Mouse (Mus musculus): ENCODE results near the gene Atxn2l.

The Atxn2l gene

DNA sequence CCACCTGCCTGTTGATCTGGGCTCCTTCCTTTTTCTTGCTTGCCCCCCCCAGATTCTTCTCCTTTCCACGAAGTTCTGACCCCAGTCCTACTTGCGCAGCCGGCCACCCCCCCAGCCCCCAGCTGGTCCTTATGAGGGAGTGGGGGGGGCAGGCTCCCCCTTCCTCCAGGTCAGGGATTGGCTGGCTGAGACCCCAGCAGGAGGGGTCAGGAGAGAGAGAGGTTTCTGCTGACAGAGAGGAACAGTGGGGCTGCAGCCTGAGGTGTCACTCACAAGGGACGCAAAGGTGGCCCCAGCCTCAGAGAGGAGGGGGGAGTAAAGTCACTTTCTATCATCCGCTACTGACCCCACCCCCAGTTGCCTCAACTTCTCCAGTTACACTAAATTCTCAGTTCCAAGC lies 40.2 kb downstream of the Atxn2l start, which contains the start of gene Atp2a1:
Gene Atp2a1 (minus strand): TSS at position 105 of the 400 bp plus-strand sequence.
- no peak for DNase-seq (ENCODE audit: low read depth)

DNA sequence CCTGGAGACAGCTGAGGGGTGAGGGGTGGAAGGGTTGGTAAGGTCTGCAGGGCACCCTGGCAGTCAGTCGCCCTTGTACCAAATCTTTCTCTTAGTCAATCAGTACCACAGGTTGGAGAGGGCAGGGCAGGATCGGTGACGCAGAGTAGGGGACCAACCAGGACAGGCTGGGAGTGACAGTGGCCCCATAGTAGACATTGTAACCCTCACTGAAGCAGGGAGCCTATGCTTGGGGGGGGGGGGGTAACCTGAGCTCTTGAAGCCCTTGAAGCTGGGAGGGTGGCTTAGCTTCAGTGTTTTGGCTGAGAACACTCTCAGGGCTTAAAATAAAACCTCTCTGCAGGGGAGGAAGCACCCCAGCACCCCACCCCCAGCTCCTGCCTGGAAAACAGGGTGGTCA lies 41.6 kb downstream of the Atxn2l start:
- no peak for DNase-seq (ENCODE audit: low read depth)

DNA sequence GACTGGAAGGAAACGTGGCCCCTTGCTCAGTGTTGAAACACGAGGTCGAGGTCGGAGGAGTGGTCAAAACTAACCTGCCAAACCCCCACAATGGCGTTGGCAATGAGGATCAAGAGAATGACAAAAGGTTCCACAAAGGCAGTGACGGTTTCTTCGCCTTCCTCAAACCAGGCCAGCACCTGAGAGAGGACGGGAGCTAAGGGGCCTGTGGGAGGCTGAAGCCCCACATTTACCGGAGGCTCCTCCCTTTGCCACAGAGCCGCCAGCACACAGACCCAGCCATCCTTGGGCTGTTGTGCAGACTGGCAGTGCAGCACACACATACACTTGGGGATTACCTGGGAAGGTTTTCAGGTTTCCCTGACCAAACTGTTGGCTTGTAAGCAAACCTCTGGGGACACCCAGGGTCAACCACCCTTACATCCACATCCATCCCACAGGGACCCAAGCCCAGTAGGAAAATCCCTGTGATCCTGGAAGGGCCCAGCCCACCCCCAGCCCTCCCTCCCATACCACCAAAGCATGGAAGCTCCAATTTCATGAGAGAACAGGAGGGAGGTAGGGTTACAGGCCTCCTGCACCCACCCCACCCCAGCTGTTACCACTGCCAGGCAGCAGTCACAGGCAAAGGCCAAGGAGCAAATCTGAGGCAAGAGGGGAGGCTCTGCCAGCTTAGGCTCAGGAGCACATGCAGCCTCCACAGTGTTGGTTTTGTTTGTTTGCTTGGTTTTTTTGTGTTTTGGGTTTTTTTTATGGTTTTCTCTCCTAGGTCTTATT lies 42.4 kb downstream of the Atxn2l start:
- no peak for DNase-seq (ENCODE audit: low read depth)

DNA sequence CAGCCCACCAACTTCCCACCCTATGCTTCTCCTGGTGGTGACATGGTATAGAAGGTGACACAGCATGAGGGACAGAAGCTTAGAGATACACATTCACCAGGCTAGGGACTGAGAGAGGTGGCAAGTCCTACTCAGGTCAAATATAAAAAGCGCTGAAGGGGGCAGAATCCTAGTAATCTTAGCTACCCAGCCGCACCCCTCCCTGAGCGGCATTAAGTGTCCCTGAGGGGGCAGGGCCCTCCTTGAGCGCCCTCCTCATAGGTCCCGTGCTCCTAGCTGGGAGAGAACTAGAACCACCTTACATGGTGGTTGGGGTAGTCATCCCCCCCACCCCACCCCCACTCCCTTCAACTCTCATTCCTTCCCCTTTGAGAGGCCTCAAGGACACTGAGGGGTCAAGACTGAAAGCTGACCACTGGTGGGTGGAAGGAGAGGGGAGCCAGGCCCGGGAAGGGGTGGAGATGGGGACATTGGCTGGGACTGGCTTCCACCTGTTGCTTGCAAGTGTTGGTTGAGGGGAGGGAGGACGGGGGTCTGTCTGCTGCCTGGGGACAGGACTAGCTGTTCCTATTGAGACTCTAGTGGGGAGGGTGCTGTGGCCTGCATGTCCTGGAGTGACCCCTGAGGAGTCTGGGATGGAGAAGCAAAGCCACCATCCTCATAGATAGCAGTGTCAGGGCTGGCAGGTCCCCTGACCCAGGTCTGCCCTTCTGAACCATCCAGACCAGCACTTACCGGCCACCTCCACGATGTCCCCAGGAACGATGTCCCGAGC lies 44.2 kb downstream of the Atxn2l start:
- DNase-seq (ENCODE audit: low read depth), result no peak

DNA sequence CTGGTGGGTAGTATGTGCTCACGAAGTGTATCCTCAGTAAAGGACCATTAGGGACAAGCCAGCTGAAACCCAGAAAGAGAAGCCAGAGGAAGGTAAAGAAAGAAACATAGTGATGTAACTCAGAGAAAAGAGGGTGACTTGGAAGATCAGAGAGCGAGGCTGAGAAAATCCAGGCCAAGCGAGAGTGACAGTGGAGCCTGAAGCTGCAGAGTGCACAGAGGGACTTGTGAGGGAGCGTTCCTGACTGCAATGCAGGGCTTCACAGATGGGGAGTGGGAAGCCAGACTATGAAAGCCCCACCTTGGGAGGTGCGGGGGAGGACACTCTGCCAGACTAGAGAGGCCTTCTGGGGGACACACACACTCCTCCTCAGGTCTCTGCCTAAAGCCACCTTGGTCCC lies 45.0 kb downstream of the Atxn2l start:
- DNase-seq (ENCODE audit: low read depth), result no peak

DNA sequence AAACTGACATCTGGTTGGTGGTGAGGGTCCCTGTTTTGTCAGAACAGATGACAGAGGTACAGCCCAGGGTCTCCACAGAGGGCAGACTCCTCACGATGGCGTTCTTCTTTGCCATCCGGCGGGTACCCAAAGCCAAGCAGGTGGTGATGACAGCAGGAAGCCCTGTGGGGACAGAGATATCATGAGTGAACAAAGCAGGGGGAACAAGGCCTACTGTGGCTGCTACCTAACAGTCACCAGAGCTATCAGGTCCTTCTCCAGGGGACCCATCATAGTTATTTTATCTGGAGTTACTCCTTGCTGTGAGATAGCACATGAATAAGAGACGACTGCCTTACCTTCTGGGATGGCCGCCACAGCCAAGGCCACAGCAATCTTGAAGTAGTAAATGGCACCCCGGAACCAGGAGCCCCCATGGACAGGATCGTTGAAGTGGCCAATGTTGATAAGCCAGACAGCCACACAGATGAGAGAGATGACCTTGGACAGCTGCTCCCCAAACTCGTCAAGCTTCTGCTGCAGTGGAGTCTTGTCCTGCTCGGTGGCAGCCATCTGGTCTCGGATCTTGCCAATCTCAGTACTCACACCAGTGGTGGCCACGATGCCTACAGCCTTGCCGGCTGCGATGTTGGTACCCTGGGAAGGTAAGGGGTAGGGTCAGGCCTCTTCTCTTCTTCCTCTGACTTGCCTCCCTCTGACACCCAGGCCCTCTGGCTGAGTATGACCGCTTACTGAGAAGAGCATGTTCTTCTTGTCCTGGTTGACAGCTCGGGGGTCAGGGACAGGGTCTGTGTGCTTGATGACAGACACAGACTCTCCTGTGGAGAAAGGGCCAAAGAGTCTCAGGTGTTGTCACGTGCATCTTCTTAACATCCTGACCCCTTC lies 46.6 kb downstream of the Atxn2l start:
- no peak for DNase-seq (ENCODE audit: low read depth)

DNA sequence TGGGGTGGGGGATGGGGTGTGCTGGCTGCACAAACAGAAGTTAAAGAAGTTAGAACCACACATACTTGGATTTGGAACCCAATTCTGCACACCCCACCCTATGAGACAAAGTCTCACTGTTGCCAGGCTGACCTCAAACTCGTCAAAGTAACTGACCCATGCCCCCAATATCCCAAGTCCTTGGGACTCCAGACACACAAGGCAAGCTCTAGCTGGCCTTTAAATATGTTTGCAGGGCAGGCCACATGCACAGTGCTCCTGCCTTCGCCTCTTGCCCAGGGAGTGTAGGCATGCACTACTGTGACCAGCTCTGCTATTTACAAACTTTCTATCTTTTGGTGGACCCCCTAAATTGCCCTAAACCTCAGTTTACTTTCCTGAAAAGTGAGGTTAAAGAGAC lies 48.0 kb downstream of the Atxn2l start:
- DNase-seq (ENCODE audit: low read depth), result no peak

DNA sequence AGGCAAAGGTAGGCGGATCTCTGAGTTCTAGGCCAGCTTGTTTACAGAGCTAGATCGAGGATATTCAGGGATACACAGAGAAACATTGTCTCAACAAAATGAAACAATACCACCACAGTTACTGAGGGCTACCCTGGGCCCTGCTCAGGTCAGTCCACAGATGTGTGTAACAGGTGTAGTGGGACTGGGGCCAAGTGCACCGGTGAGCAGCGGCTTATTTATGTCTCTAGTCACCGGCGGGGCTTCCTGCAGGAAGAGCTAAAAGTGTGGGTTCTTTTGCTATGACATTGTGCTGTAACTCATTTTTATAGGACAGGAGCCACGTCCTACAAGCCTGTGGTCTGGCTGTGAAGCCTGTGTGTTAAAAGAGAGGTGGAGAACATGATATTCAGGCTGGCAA lies 49.4 kb downstream of the Atxn2l start:
- no peak for DNase-seq (ENCODE audit: low read depth)

DNA sequence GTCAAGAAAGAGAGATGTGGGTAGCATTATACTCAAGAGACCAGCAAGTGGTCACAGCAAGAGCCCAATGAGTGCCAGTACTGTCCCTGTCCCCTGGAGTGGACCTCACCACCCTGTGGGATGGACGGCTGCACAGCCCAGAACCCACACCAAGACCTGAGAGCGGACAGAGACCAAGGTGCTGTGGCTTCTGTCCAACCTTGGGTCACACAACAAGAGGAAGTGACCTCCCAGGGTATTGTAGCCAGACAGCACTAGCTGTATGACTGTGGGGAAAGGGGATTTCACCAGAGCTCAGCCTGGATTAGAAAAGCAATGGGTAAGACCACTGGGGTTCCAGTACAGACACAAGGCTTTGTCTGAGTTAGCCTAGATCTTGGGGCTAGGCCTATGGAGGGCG lies 51.0 kb downstream of the Atxn2l start:
- DNase-seq (ENCODE audit: low read depth), result no peak

DNA sequence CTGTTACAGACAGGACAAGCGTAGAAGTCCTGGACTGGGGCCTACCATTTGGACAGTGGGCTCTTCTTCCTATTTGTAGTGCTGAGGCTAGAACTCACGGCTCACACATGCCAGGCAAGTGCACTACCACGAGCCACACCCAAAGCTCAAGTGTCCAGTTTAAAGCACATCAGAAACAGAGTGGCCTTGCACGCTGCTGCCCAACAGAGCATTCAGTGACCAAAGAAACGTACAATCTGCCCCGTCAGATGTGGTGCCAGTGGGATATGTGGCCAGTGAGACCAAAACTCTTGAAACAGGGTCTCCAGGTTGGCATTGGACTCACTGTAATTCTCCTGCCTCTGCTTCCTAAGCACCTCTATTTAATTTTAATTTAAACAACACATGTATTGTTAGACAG lies 52.6 kb downstream of the Atxn2l start:
- no peak for DNase-seq (ENCODE audit: low read depth)

DNA sequence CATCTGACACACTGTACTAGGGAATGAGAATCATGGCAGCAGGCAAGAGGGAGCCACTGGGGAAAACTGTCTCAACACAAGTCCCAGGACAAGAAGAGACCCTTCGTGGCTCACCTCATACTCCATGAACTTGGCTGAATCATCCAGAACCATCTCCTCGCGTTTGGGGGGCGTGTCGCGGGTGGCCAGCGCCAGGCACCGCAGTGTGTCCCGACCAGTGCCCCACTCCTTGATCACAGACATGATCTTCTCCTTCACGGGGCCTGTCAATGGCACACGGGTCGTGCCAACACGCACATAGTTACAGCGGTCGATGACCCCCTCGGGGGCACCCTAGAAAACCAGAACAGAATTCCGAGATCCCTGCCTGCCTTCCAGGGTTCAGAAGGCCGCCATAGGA lies 53.2 kb downstream of the Atxn2l start:
- DNase-seq (ENCODE audit: low read depth), result no peak

DNA sequence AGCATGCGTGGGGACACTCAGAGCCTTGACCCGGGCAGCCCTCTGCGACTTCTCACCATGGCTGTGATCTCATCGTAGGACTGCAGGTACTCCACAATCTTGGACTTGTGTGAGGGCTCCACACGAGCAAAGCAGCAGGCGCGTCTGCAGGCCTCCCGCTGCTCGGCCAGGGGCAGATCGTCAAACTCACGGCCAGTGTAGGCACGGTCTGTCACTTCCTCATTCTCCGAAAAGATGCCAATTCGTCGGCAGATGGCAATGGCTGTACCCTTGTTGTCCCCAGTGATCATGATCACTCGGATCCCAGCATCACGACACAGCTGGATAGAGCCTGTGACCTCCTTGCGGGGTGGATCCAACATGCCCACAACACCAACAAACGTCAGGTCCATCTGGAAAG lies 54.8 kb downstream of the Atxn2l start:
- DNase-seq (ENCODE audit: low read depth), result no peak

DNA sequence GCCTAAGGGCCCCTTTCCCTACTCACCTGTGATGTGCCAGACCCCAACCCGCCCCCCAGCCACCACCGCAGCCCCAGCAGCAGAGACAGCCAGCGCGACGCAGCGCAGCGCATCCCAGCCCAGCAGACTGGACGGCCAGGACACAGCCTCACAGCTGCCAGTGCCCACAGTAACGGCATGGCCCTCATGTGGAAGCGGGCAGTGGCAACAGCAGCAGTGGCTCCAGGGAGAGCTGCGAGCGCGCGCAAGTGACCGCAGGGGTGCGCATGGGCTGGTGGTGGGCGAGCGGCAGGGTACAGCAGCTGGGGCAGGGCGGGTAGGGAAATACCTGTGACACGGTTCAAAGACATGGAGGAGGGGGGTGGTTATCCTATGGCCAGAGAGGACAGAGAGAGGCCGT lies 57.0 kb downstream of the Atxn2l start:
- no peak for DNase-seq (ENCODE audit: low read depth)

DNA sequence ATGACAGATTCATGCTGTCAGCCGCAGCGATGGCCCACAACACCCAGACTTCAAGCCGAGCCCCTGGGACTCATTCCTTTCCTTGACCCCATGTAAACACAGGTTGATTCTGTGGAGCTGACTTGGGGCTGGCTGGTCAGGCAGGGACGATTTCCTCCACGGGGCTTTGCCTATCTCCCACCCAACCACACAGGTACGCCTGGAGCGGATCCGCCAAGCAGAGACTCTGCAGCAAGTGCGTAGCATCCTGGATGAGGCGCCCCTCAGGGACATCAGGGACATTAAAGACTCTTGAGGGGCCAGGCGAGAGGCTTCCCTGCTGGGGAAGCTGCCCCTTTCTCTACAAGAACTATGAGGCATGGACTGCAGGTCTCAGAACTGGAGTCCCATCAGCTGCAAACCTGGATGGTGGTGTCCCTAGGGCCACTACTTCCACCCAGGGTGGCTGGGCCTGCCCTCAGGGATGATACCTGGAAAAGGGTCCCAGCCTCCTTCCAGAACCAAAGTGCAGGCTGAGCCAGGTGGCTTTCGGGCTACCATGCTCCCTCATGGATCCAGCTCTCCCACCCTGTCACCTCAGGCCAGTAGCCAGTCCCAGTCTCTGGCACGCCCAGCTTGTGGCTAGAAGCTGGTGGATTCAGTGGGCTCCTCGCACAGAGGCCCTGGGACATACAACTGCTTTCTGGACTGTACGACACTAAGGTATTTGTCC lies 58.0 kb downstream of the Atxn2l start:
- DNase-seq (ENCODE audit: low read depth), result no peak

DNA sequence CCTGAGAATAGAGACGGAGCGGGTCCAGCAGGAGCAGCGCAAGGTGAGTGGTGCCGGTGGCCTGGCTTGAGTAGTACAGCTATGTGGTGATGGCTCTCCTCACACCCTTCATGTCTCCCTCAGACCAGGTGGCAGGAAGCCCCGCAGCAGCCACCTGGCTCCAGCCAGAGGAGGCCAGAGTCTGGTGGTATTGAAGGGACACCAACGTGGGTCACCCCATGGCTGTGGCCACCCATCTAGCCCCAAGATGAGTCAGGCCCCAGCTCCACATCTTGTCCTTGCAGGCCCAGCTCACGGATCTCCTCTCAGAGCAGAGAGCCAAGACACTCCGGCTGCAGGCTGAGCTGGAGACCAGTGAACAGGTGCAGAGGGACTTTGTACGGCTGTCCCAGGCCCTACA lies 58.7 kb downstream of the Atxn2l start:
- no peak for DNase-seq (ENCODE audit: low read depth)

DNA sequence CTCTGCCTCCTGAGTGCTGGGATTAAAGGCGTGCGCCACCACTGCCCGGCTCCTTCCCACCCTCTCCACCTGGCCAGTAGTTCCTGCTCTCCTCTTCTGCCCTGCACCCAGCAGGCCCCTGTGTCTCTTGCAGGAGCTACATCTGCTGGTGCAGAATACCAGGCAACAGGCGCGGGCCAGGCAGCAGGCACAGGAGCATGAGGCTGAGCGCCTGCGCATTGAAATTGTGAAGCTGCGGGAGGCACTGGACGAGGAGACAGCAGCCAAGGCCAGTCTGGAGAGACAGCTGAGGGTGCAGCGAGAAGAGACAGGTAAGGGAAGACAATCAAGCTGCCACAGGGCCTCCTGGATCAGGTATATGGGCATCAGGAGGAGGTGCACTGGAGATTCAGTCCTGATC lies 59.2 kb downstream of the Atxn2l start:
- no peak for DNase-seq (ENCODE audit: low read depth)
